Mouse (Mus musculus) lung, adult 2 months (tissue): ENCODE measurements around the gene Hs1bp3. TPM values are rescaled to one million over a fixed set of nuclear protein-coding genes. Genes with fewer than 3 reads are reported as not detected.

Experiments used
- DNase-seq: peaks from one replicate; pipeline ENCODE4 v3.0.0; 2022
- H3K4me1 ChIP-seq: fragments of 200-500 bp; 2 replicates; pipeline ENCODE4 v1.6.1; 2011; ENCODE audit warnings: low read length; ENCODE audit not compliant: control insufficient read depth, insufficient read depth
- H3K4me3 ChIP-seq: fragments of 200-500 bp; replicated peaks from 2 replicates; pipeline ENCODE3; 2011; ENCODE audit warnings: low read depth, mild to moderate bottlenecking, control low read depth, low read length; ENCODE audit errors: extremely low read depth
- CTCF ChIP-seq: fragments of 200-500 bp; IDR thresholded peaks from 2 replicates; pipeline ENCODE4 v1.5.1; 2011; ENCODE audit warnings: mild to moderate bottlenecking, low read length, control low read depth; ENCODE audit not compliant: insufficient read depth
- POLR2A ChIP-seq: fragments of 200-500 bp; IDR thresholded peaks from 2 replicates; pipeline ENCODE4 v1.6.1; 2011; ENCODE audit warnings: low read depth, mild to moderate bottlenecking, control low read depth, low read length, borderline replicate concordance; ENCODE audit errors: extremely low read depth
- WGBS: fragments of 180-500 bp; shearing (Covaris S2); methylation state at CpG from one replicate; pipeline ENCODE4 v1.1.7; 2018; 5-methylcytosine and 5-hydroxymethylcytosine counted together
- polyA plus RNA-seq: library from polyadenylated mRNA; depleted of rRNA; stranded (reverse); fragments of >200 nt; gene quantifications from 2 replicates; pipeline ENCODE4 v1.2.3, GENCODE M21; 2012

The Hs1bp3 gene
- polyA plus RNA-seq, 1 experiment, result 25.8 TPM

DNA sequence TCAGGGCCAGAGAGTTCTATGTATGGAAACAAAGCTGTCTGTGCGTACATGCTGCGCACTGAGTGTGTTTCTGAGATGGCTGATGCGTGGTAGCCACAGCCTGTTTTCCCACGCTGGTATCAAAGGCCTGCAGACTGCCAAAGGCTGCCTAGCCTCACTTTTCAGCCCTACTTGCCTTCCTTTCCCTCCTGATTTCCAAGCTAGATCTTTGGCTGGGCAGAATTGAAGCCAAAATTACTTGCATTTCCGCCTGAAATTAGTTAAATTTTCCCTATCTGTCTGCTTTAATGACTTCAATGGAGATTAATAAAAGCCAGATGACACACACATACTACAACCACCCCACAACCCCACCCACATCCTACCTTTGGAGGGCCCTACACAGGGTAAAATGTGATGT, 12.7 kb upstream of the Hs1bp3 start:
- H3K4me3 ChIP-seq, result no peak overlapping the region
- no peak for DNase-seq
- WGBS, result 74% methylated on average over 5 of the region's 5 CpGs

DNA sequence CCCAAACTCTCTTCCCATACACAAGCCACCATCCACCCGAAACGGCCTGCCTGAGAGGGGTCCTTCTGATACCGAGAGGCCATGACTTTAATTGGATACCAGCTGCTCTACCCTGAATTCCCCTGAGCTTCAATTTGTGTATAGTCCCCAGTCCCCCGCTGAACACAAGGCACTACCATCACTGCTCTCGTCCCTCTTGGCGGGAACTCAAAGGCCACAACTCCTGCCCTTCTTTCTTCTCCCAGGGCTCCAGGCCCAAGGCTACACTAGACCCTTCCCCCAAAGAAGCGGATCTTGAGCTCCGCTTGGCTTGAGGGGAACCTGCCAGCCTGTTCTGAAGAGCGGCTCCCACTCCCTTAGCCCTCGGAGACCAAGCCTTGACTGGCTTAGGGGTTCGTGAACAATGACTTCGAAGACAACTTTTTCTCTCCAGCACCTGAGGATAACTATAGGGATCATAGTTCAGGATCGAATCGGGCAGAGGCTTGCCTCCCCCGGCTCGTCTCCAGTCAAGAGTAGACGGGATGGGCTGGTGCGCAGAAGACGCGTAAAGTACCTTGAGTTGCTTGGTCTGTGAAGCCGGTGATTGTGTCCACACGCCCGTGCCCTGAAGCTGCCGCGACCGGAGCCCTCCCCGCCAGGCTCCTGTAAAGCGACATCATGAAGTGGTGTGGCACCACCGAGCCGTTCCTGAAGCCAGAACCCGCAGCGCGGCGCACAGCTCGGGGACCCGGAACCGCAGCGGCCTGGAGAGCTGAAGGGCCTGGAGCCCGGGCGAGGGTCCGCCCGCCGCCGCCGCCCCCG, 12.0 kb upstream of the Hs1bp3 start:
- H3K4me1 ChIP-seq, result peaks cover 5% of the 10 kb centered on the region
- 11% methylated on average over 46 of the region's 46 CpGs for WGBS
- TF ChIP-seq POLR2A, result no peak
- TF ChIP-seq CTCF, result no peak
- no peak for DNase-seq
- no peak overlapping the region for H3K4me3 ChIP-seq

More for the DNA sequence above, 12.7 kb upstream of the Hs1bp3 start:
- peaks cover 5% of the 10 kb centered on the region for H3K4me1 ChIP-seq
- TF ChIP-seq POLR2A, result no peak
- no peak for TF ChIP-seq CTCF

DNA sequence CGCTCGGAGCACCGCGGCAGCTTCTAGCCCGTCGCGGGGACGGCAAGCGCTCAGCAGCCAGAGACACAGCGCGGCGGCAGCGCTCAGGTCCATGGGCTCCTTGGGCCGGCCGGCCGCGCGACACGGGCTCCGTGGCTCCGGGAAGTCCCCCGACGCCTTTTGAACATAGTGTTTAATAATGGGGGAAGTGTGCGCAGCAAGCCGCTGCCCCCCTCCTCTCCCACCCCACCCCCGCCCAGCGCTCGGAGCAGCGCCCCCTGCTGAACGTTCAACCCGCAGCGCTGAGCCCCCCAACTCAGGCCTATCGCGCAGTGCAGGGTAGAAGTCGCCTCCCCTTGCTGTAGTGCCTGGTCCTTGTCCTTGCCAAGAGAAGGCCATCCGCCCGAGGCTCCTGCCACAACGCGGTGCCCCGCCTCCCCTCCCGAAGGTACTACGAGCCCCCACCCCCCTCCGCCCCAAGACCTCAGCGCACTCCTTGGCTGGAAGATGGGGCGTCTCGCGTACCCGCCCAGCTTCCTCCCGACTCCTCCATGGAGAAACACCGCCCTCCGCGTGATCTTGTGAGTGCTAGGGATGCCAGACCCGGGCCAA, 11.3 kb upstream of the Hs1bp3 start, which contains the start of gene Gdf7:
TSS of gene Gdf7 (minus strand) at position 114 of the 591 bp plus-strand sequence.
- Histone ChIP-seq H3K4me1 (peaks cover 5% of the 10 kb centered on the region), H3K4me3 (no peak within 1 kb of the TSS)
- no peak for DNase-seq
- under 1% methylated on average over 51 of the region's 53 CpGs for WGBS
- TF ChIP-seq POLR2A, result no peak
- no peak for TF ChIP-seq CTCF

DNA sequence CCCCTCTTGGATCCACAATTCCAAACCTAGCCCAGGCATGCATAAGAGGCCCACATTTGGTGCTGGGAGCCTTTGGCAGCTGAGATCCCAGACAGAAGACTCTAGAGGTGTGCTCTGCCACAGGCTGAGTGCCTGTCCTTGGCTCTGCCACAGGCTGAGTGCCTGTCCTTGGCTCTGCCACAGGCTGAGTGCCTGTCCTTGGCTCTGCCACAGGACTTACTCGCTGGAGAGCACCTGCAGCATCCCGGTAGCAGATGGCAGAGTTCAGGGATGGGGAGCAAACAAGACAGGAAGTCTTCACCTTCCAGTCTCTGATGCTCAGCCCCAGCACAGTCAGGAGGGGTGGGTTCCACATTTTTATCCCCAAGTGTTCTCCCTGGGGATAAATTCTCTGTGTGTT, 8.0 kb upstream of the Hs1bp3 start:
- TF ChIP-seq CTCF, result no peak
- no peak for TF ChIP-seq POLR2A
- no peaks in the 10 kb centered on the region for H3K4me1 ChIP-seq
- no peak overlapping the region for H3K4me3 ChIP-seq
- 33% methylated on average over 2 of the region's 2 CpGs for WGBS
- no peak for DNase-seq

DNA sequence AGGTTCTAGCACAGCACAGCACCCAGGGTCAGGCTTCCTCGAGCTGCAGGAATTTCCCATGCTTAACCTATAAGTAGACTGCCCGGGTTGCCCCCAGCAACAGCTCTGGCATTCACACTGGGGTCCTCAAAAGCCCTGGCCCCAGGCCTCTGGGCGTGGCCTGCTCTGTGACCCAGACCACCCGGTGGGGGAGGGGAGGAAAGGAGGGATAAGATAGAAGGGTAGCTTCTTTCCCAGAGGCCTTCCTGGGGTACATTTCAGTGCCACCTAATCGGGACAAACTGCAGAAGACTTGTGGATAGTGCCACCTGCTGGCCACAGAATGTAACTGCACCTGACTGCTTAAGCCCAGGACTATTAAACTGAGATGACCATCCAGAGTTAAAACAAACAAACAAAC, 6.8 kb upstream of the Hs1bp3 start:
- WGBS, result 8% methylated on average over 5 of the region's 5 CpGs
- Histone ChIP-seq H3K4me3 (no peak overlapping the region), H3K4me1 (no peaks in the 10 kb centered on the region)
- peak; percentile 63 for DNase-seq
- TF ChIP-seq CTCF (peak; percentile 86), POLR2A (no peak)

DNA sequence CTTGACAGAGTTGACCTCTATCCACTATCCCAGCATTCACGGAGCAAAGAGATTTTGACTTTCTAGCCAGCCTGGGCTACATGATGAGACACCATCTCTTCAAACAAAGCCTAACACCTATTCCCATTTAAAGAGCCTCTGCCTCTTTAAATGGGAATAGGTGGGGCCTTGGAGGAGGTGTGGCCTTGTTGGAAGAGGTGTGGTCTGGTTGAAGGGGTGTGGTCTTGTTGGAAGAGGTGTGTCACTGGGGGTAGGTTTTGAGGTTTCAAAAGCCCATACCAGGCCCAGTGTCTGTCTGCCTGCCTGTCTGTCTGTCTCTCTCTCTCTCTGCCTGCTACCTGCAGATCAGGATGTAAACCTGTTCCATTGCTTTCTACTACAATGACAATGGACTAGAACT, 6.3 kb upstream of the Hs1bp3 start:
- TF ChIP-seq POLR2A (no peak), CTCF (no peak)
- no peak for DNase-seq

DNA sequence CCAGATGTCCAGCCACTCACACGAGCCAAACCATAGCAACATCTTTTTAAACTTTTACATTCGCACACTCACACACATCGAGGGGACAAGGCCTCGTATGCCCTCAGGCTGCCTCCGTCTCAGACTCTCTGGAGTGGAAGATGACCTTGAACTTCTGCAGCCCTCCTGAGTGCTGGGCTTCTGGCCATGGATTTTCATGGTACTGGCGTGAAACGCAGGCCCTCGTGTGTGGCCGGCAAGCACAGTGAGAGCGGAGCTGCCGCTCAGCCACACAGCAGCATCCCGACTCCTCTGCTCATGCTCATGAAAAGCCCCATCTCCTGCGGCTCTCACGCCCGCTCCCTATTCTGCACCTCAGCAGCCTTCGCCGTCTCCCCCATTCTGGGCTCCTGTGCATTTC, 2.2 kb upstream of the Hs1bp3 start:
- Histone ChIP-seq H3K4me1 (peaks cover 3% of the 10 kb centered on the region), H3K4me3 (no peak overlapping the region)
- WGBS, result 62% methylated on average over 17 of the region's 17 CpGs
- DNase-seq, result no peak
- TF ChIP-seq CTCF, result no peak
- TF ChIP-seq POLR2A, result no peak

More for the DNA sequence above, 6.3 kb upstream of the Hs1bp3 start:
- 63% methylated on average over 1 of the region's 1 CpGs for WGBS
- H3K4me1 ChIP-seq, result no peaks in the 10 kb centered on the region
- no peak overlapping the region for H3K4me3 ChIP-seq

DNA sequence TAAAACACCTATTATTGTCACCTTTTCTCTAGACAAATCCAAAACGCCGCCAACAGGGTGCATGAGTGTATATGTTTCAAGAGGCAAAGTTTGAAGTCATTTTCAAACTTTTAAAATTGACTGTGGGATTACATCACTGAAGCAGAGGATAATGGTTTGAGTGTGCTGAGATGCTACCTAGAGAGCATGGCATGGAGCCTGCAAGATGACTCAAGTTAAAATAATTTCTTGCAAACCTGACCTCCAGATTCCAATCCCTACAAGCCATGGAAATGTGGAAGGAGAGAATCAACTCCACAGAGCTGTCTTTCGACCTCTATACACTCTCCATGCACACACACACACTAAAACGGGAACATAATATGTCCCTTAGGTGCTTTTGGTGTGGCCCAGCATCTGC, 966 bp upstream of the Hs1bp3 start:
- 86% methylated on average over 4 of the region's 4 CpGs for WGBS
- no peak for DNase-seq
- Histone ChIP-seq H3K4me1 (peaks cover 3% of the 10 kb centered on the region), H3K4me3 (no peak overlapping the region)
- no peak for TF ChIP-seq CTCF
- TF ChIP-seq POLR2A, result no peak

DNA sequence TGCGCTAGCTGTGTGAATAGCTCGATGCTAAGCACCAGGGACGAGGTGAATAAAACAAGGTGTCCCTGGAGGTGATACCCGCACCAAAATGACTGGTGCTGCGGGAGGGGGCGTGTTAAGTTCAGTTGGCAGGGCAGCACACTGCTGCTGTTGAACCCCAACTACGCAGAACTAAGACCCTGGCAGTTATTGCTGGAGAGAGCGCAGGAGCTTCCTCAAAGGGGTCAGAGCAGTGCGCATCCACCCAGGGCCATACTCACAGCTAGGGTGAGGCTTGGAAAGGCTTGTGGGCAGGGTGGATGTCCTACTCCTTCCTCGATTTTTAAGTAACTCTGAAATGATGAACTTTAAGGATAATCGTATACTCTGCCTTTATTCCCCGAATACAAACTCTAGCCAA, 541 bp downstream of the Hs1bp3 start:
- 20% methylated on average over 12 of the region's 12 CpGs for WGBS
- no peak for DNase-seq
- Histone ChIP-seq H3K4me1 (peaks cover 3% of the 10 kb centered on the region), H3K4me3 (peak overlapping the region; percentile 91)
- TF ChIP-seq CTCF (no peak), POLR2A (no peak)

DNA sequence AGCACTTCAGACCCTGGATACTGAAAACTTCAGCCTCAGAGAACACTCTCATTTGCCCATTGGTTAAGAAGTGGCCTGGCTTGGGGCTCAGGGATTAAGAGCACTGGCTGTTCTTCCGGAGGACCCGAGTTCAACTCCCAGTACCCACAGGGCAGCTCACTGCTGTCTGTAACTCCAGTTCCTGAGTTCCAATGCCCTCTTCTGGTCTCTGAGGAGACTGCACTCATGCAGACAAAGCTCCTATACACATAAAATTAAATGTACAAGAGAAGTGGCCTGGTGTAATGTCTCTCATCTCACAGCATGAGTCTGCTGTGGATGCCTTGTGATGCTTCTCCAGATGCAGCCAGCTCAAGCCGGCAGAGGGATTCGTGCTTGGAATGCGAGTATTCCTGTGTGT, 3.3 kb downstream of the Hs1bp3 start:
- WGBS, result 87% methylated on average over 5 of the region's 5 CpGs
- DNase-seq, result no peak
- H3K4me1 ChIP-seq, result peaks cover 3% of the 10 kb centered on the region
- H3K4me3 ChIP-seq, result no peak overlapping the region
- TF ChIP-seq POLR2A, result no peak
- no peak for TF ChIP-seq CTCF
